Mouse (Mus musculus) forelimb bud, embryonic 11.5 days (tissue): ENCODE measurements around the gene Sfswap.

Experiments used
- DNase-seq: peaks from one replicate; pipeline ENCODE4 v3.0.0-alpha.2; 2012; ENCODE audit warnings: low read depth, low spot score

The Sfswap gene

GRCm38 (mm10) chr5:129500722-129501634 is at the start of gene Sfswap:
Gene Sfswap, plus strand, starts transcription at chr5:129501221.
- peak; percentile 88 for DNase-seq

GRCm38 (mm10) chr5:129452561-129452960 is 48.5 kb upstream of the Sfswap start:
- DNase-seq, result no peak

- peak; percentile 89 for DNase-seq
Observed at GRCm38 (mm10) chr5:129454802-129455528, 46.1 kb upstream of the Sfswap start.

GRCm38 (mm10) chr5:129455529-129455896 is 45.5 kb upstream of the Sfswap start:
- DNase-seq, result no peak

GRCm38 (mm10) chr5:129456579-129457140 is 44.4 kb upstream of the Sfswap start:
- DNase-seq, result no peak

GRCm38 (mm10) chr5:129458109-129458508 is 42.9 kb upstream of the Sfswap start:
- DNase-seq, result no peak

GRCm38 (mm10) chr5:129458541-129458940 is 42.5 kb upstream of the Sfswap start:
- DNase-seq, result no peak

GRCm38 (mm10) chr5:129460798-129461476 is 40.1 kb upstream of the Sfswap start:
- DNase-seq, result no peak

- DNase-seq, result peak; percentile 9
Observed at GRCm38 (mm10) chr5:129463648-129464047, 37.4 kb upstream of the Sfswap start.

GRCm38 (mm10) chr5:129465788-129466187 is 35.2 kb upstream of the Sfswap start:
- no peak for DNase-seq

- DNase-seq, result no peak
Observed at GRCm38 (mm10) chr5:129475532-129476045, 25.4 kb upstream of the Sfswap start.

GRCm38 (mm10) chr5:129489879-129490278 is 11.1 kb upstream of the Sfswap start:
- DNase-seq, result peak; percentile 90

- no peak for DNase-seq
Observed at GRCm38 (mm10) chr5:129501671-129502070, 650 bp downstream of the Sfswap start.

- no peak for DNase-seq
Observed at GRCm38 (mm10) chr5:129506886-129507285, 5.9 kb downstream of the Sfswap start.

GRCm38 (mm10) chr5:129518180-129518579 is 17.2 kb downstream of the Sfswap start:
- DNase-seq, result no peak

- no peak for DNase-seq
Observed at GRCm38 (mm10) chr5:129518786-129519185, 17.8 kb downstream of the Sfswap start.

- no peak for DNase-seq
Observed at GRCm38 (mm10) chr5:129519591-129519990, 18.6 kb downstream of the Sfswap start.

GRCm38 (mm10) chr5:129521501-129521900 is 20.5 kb downstream of the Sfswap start:
- no peak for DNase-seq

- DNase-seq, result no peak
Observed at GRCm38 (mm10) chr5:129521913-129522312, 20.9 kb downstream of the Sfswap start.

GRCm38 (mm10) chr5:129523166-129523565 is 22.1 kb downstream of the Sfswap start:
- DNase-seq, result no peak

- DNase-seq, result no peak
Observed at GRCm38 (mm10) chr5:129524751-129525150, 23.7 kb downstream of the Sfswap start.

- no peak for DNase-seq
Observed at GRCm38 (mm10) chr5:129527162-129527561, 26.1 kb downstream of the Sfswap start.
